Mouse (Mus musculus) ES-E14 (cell line): Measurements from ENCODE around the gene Ppp1r10. TPM values are rescaled to one million over a fixed set of nuclear protein-coding genes. Genes with fewer than 3 reads are reported as not detected.

Source experiments
- DNase-seq: peaks from one replicate; pipeline ENCODE4 v3.0.0-alpha.2; 2013; ENCODE audit warnings: low read depth, low spot score
- H3K27ac ChIP-seq: 2 replicates; pipeline ENCODE4 v1.5.1; 2012; ENCODE audit warnings: low read depth, mild to moderate bottlenecking, low read length, moderate library complexity, mixed read lengths; ENCODE audit not compliant: poor library complexity, insufficient read depth, severe bottlenecking
- H3K36me3 ChIP-seq: 2 replicates; pipeline ENCODE4 v1.6.1; 2012; ENCODE audit warnings: mild to moderate bottlenecking, low read length, moderate library complexity, mixed read lengths; ENCODE audit not compliant: control insufficient read depth, poor library complexity, insufficient read depth, severe bottlenecking
- H3K4me1 ChIP-seq, 2 experiments: fragments of 150-350 bp in 1 of 2; sonication (generic) in 1 of 2; 2 replicates each; pipeline ENCODE4 v1.6.1; 2012; ENCODE audit warnings: low read length in 2 of 2, mild to moderate bottlenecking in 1 of 2, mixed read lengths in 1 of 2; ENCODE audit not compliant: control insufficient read depth in 2 of 2, insufficient read depth in 2 of 2, poor library complexity in 1 of 2
- H3K4me3 ChIP-seq, 2 experiments: fragments of 150-350 bp in 1 of 2; sonication (generic) in 1 of 2; 2 replicates each; pipeline ENCODE4 v1.5.1; 2012; ENCODE audit warnings: low read length in 2 of 2, low read depth in 1 of 2, mild to moderate bottlenecking in 1 of 2, mixed read lengths in 1 of 2; ENCODE audit not compliant: insufficient read depth in 1 of 2, poor library complexity in 1 of 2, severe bottlenecking in 1 of 2
- H3K9ac ChIP-seq: 2 replicates; pipeline ENCODE4 v1.6.1; 2012; ENCODE audit warnings: low read depth, mild to moderate bottlenecking, low read length, mixed read lengths; ENCODE audit not compliant: poor library complexity, insufficient read depth, severe bottlenecking
- H3K9me3 ChIP-seq: fragments of 150-350 bp; sonication (generic); 2 replicates; pipeline ENCODE4 v1.6.1; 2012; ENCODE audit warnings: low read depth, mild to moderate bottlenecking, low read length; ENCODE audit not compliant: control insufficient read depth, insufficient read depth
- CHD2 ChIP-seq: IDR thresholded peaks from 2 replicates; pipeline ENCODE4 v1.6.1; 2014; ENCODE audit warnings: mild to moderate bottlenecking, low read depth, low read length, inconsistent platforms
- HCFC1 ChIP-seq: IDR thresholded peaks from 2 replicates; pipeline ENCODE4 v1.6.1; 2012; ENCODE audit warnings: low read length, inconsistent platforms, borderline replicate concordance; ENCODE audit not compliant: insufficient read depth
- MAFK ChIP-seq: IDR thresholded peaks from 2 replicates; pipeline ENCODE4 v1.6.1; 2014; ENCODE audit warnings: mild to moderate bottlenecking, low read depth, low read length, inconsistent platforms; ENCODE audit not compliant: insufficient read depth
- ZC3H11A ChIP-seq: IDR thresholded peaks from 2 replicates; pipeline ENCODE4 v1.6.1; 2012; ENCODE audit warnings: low read depth, mild to moderate bottlenecking, inconsistent platforms, low read length, borderline replicate concordance
- ZNF384 ChIP-seq: IDR thresholded peaks from 2 replicates; pipeline ENCODE4 v1.6.1; 2012; ENCODE audit warnings: low read depth, low read length, inconsistent platforms
- in situ Hi-C, 2 experiments: fragments of 600-800 bp; cut with MboI; formaldehyde crosslinking; loops; one replicate each; pipeline ENCODE4 v1.15.1; 2025; ENCODE audit warnings: low sequenced_read_pairs in 2 of 2, inconsistent platforms in 1 of 2; ENCODE audit not compliant: unreplicated experiment in 2 of 2
- total RNA-seq: library from RNA; depleted of rRNA; stranded (reverse); fragments of 300-350 nt; gene quantifications from 2 replicates; pipeline ENCODE4 v1.2.3, GENCODE M21; 2012

Gene Ppp1r10
- total RNA-seq, 1 experiment: 64.8 TPM

DNA sequence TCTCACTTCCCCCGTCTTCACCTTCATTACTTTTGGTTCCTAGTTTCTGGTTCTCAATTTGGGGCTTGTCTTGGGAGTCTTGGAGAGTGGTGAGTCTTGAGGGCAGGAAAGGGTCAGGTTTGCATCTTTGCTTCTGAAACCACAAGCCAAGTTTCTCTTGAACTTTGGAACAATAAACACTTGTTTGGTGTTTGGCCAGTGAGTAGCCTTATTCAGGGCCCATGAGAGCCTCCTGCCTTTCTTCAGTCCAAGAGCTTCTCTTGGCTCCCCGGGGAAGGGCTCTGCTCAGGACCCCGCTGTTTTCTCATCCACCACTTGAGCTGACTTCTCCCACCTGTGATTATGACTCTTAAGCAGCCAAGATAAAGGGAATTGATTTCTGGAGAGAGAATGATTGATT, 6.3 kb downstream of the Ppp1r10 start:
- in situ Hi-C loops: no loop called here
- DNase-seq: no peak
- Histone ChIP-seq H3K4me1 (peaks cover 0 to 6% of the 10 kb centered on the region in 2 experiments; a peak in 2 of 4 replicates), H3K36me3 (peaks cover 44% of the 10 kb centered on the region), H3K9me3 (no peaks in the 10 kb centered on the region), H3K27ac (no peak overlapping the region), H3K9ac (no peak overlapping the region), H3K4me3 (no peak overlapping the region)
- TF ChIP-seq MAFK (no peak), CHD2 (no peak), HCFC1 (no peak), ZNF384 (no peak), ZC3H11A (no peak)

DNA sequence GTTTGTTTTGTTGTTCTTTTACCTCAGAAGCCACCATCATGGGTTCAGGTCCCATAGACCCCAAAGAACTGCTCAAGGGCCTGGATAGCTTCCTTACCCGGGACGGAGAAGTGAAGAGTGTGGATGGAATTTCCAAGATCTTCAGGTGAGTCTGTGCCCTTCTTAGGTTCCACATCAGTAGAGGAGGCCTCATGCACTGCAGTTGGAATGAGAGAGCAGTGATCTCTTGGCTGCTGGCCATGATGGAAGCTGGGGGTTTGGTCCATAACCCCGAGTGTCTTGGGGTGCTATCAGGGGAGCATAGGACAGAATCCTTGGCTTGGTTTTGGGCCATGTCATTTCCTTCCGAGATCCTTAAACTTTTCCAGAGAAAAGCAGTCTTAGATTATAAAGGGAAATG, 7.0 kb downstream of the Ppp1r10 start:
- in situ Hi-C loops: no loop called here
- Histone ChIP-seq H3K4me3 (no peak overlapping the region), H3K4me1 (peaks cover 0 to 6% of the 10 kb centered on the region in 2 experiments; a peak in 2 of 4 replicates), H3K9ac (no peak overlapping the region), H3K27ac (no peak overlapping the region), H3K36me3 (peaks cover 47% of the 10 kb centered on the region), H3K9me3 (no peaks in the 10 kb centered on the region)
- no peak for DNase-seq
- no peak for TF ChIP-seq ZC3H11A
- no peak for TF ChIP-seq CHD2
- no peak for TF ChIP-seq HCFC1
- no peak for TF ChIP-seq ZNF384
- no peak for TF ChIP-seq MAFK

DNA sequence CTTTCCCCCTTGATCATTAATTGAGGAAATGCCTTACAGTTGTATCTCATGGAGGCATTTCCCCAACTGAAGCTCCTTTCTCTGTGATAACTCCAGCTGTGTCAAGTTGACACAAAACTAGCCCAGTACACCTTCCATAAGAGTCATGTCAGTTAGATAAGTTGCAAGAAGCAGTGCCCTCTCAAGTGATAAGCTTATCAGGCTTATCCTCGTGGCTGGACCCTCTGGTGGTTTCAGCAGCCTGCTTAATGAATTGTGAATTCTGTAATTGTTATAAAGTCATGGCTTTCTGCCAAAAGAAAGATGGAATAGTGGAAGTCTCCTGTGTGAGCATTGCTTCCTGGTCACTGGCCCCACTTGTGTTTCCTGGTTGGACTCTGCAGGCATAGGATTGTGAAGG, 11.2 kb downstream of the Ppp1r10 start:
- Histone ChIP-seq H3K4me1 (no peaks in the 10 kb centered on the region; a peak in 1 of 4 replicates), H3K9ac (no peak overlapping the region), H3K9me3 (no peaks in the 10 kb centered on the region), H3K27ac (no peak overlapping the region), H3K36me3 (peaks cover 72% of the 10 kb centered on the region), H3K4me3 (no peak overlapping the region)
- in situ Hi-C loops: no loop called here
- no peak for DNase-seq
- no peak for TF ChIP-seq CHD2
- no peak for TF ChIP-seq ZNF384
- TF ChIP-seq ZC3H11A: no peak
- no peak for TF ChIP-seq HCFC1
- TF ChIP-seq MAFK: no peak

DNA sequence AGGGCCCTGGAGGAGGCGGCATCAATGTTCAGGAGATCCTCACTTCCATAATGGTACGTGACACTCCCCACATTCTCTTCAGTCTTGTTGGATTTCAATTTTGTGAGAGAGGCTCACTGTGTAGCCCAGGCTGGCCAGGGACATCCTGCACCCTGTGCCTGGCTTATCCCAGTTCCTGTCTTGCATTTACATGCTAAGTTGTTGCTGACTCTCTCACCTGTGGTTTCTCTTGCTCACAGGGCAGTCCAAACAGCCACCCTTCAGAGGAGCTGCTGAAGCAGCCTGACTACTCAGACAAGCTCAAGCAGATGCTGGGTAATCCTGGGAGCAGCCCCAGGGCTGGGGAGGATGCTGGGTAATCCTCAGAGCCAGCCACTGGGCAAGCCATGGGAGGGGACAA, 13.3 kb downstream of the Ppp1r10 start:
- Histone ChIP-seq H3K9ac (no peak overlapping the region), H3K27ac (no peak overlapping the region), H3K4me3 (no peak overlapping the region), H3K36me3 (peaks cover 56% of the 10 kb centered on the region), H3K9me3 (no peaks in the 10 kb centered on the region), H3K4me1 (no peaks in the 10 kb centered on the region; a peak in 1 of 4 replicates)
- no peak for TF ChIP-seq ZC3H11A
- TF ChIP-seq CHD2: no peak
- TF ChIP-seq MAFK: no peak
- no peak for TF ChIP-seq HCFC1
- no peak for TF ChIP-seq ZNF384
- in situ Hi-C loops: no loop called here
- no peak for DNase-seq

DNA sequence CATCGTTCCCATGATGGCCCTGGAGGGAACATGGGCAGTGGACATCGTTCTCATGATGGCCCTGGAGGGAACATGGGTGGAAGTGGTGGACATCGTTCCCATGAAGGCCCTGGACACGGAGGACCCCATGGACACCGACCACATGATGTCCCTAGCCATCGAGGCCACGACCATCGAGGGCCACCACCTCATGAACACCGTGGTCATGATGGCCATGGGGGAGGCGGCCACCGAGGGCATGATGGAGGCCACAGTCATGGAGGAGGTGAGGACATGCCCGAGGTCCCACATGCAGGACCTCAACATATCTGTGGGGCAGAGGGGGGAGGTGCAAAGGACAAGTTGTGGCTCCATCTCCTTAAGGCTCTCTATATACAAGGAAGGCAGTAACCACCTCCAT, 14.4 kb downstream of the Ppp1r10 start:
- H3K27ac ChIP-seq: no peak overlapping the region
- in situ Hi-C loops: no loop called here
- H3K4me1 ChIP-seq: no peaks in the 10 kb centered on the region; a peak in 1 of 4 replicates
- no peak overlapping the region for H3K9ac ChIP-seq
- H3K4me3 ChIP-seq: no peak overlapping the region
- TF ChIP-seq MAFK (no peak), HCFC1 (no peak), CHD2 (no peak), ZNF384 (no peak), ZC3H11A (no peak)
- peaks cover 49% of the 10 kb centered on the region for H3K36me3 ChIP-seq
- DNase-seq: no peak
- H3K9me3 ChIP-seq: no peaks in the 10 kb centered on the region
